Mouse (Mus musculus) 3T3-L1 (cell line): ENCODE measurements at regions not wholly inside any gene's neighbourhood (a gene's known extent, or its start where the extent isn't known, plus 50 kb on each side); places are given as distances from the start of the nearest gene placed in this dataset.
"Not testable (repeated sequence)": the region's sequence is repeated elsewhere in the genome, so short reads cannot be mapped to it uniquely, and the experiment has no call there.

Source experiments
- DNase-seq: peaks from one replicate; pipeline ENCODE4 v3.0.0-alpha.2; 2015; ENCODE audit warnings: low read depth, low spot score

- no peak for DNase-seq
These were observed 57.1 kb downstream of the Pou4f1 start for GRCm38 (mm10) chr14:104410730-104411129.

GRCm38 (mm10) chr14:104410292-104410691 is 57.5 kb downstream of the Pou4f1 start:
- DNase-seq = no peak

- no peak for DNase-seq
These were observed 61.7 kb downstream of the Pou4f1 start for GRCm38 (mm10) chr14:104406062-104406461.

- no peak for DNase-seq
These were observed 78.3 kb downstream of the Pou4f1 start for GRCm38 (mm10) chr14:104389297-104390071.

- no peak for DNase-seq
These were observed 78.9 kb downstream of the Pou4f1 start for GRCm38 (mm10) chr14:104388879-104389278.

GRCm38 (mm10) chr14:104380986-104381385 is 86.8 kb downstream of the Pou4f1 start:
- DNase-seq = no peak

- DNase-seq = no peak
These were observed 95.0 kb downstream of the Pou4f1 start for GRCm38 (mm10) chr14:104372776-104373175.

- DNase-seq = no peak
These were observed 111.2 kb downstream of the Pou4f1 start for GRCm38 (mm10) chr14:104356636-104357035.

GRCm38 (mm10) chr14:104336783-104337182 is 131.0 kb downstream of the Pou4f1 start:
- not testable (repeated sequence) for DNase-seq

- DNase-seq = no peak
These were observed 141.7 kb downstream of the Pou4f1 start for GRCm38 (mm10) chr14:104326089-104326488.

- no peak for DNase-seq
These were observed 167.7 kb downstream of the Pou4f1 start for GRCm38 (mm10) chr14:104300141-104300540.

- DNase-seq = no peak
These were observed 169.5 kb downstream of the Pou4f1 start for GRCm38 (mm10) chr14:104298312-104298711.

GRCm38 (mm10) chr14:104297316-104298311 is 170.2 kb downstream of the Pou4f1 start:
- no peak for DNase-seq

- DNase-seq = no peak
These were observed 174.0 kb downstream of the Pou4f1 start for GRCm38 (mm10) chr14:104293814-104294213.

GRCm38 (mm10) chr14:104293147-104293546 is 174.7 kb downstream of the Pou4f1 start:
- DNase-seq = no peak

GRCm38 (mm10) chr14:104280353-104280752 is 187.4 kb downstream of the Pou4f1 start:
- no peak for DNase-seq

GRCm38 (mm10) chr14:104279890-104280289 is 187.9 kb downstream of the Pou4f1 start:
- DNase-seq = no peak

GRCm38 (mm10) chr14:104274752-104275151 is 193.0 kb downstream of the Pou4f1 start:
- no peak for DNase-seq

GRCm38 (mm10) chr14:104264919-104265764 is 202.7 kb downstream of the Pou4f1 start:
- DNase-seq = no peak

- no peak for DNase-seq
These were observed 250.8 kb downstream of the Pou4f1 start for GRCm38 (mm10) chr14:104216965-104217364.

GRCm38 (mm10) chr14:104210719-104211118 is 257.1 kb downstream of the Pou4f1 start:
- no peak for DNase-seq
